Mouse (Mus musculus) liver, postnatal 0 days (tissue): ENCODE measurements at regions not wholly inside any gene's neighbourhood (a gene's known extent, or its start where the extent isn't known, plus 50 kb on each side); places are given as distances from the start of the nearest gene placed in this dataset.

Experiments
- CTCF ChIP-seq: sonication (generic); IDR thresholded peaks from 2 replicates; pipeline ENCODE4 v1.5.1; 2016; ENCODE audit warnings: antibody characterized with exemption, low read depth
- EP300 ChIP-seq: IDR thresholded peaks from 2 replicates; pipeline ENCODE4 v1.6.1; 2016; ENCODE audit warnings: antibody characterized with exemption, low read depth, mild to moderate bottlenecking

- TF ChIP-seq CTCF (no peak), EP300 (no peak)
These were observed 64.6 kb upstream of the Bnc1 start for GRCm38 (mm10) chr7:82056551-82057230.
